Mouse (Mus musculus) CD4-positive, CD25-positive, alpha-beta regulatory T cell, adult 4 months (primary cell): ENCODE results near the gene 6030452D12Rik. TPM values are rescaled to one million over a fixed set of nuclear protein-coding genes. Genes with fewer than 3 reads are reported as not detected.

Experiments
- polyA plus RNA-seq, 2 experiments: library from polyadenylated mRNA; unstranded; fragments of 100-300 nt; shearing (Covaris generic); gene quantifications; one replicate each; pipeline ENCODE4 v1.2.1; 2017

The 6030452D12Rik gene
- polyA plus RNA-seq, 2 experiments from 2014 or later: not detected

Other genes starting within 250 kb of the 6030452D12Rik start
- gene Smpd3, start 162.5 kb upstream of the 6030452D12Rik start, polyA plus RNA-seq: under 1 TPM in 1 of 2 experiments, not detected in 1; 0.07 TPM
- gene Zfp90, start 85.2 kb upstream of the 6030452D12Rik start, polyA plus RNA-seq: 1 to 10 TPM; 4.1 to 6.1 TPM
- not detected for gene Cdh3, start 10.4 kb downstream of the 6030452D12Rik start, polyA plus RNA-seq
- 10 to 100 TPM; 22.4 to 46.0 TPM for gene Gm10073, start 72.9 kb downstream of the 6030452D12Rik start, polyA plus RNA-seq
- under 1 TPM; 0.56 to 0.81 TPM for gene Cdh1, start 102.8 kb downstream of the 6030452D12Rik start, polyA plus RNA-seq
- 10 to 100 TPM in 1 of 2 experiments, 1 to 10 TPM in 1; 8.6 to 16.3 TPM for gene Tango6, start 182.5 kb downstream of the 6030452D12Rik start, polyA plus RNA-seq